Mouse (Mus musculus): ENCODE results near the gene Ccdc172.

Gene Ccdc172

GRCm38 (mm10) chr19:58571566-58571965 lies 59.8 kb downstream of the Ccdc172 start:
- in situ Hi-C loops (cut with MboI), result no loop called here

GRCm38 (mm10) chr19:58572429-58573071 lies 60.8 kb downstream of the Ccdc172 start:
- in situ Hi-C loops (cut with MboI), result no loop called here

- in situ Hi-C loops (cut with MboI), result no loop called here
Measured at GRCm38 (mm10) chr19:58573072-58573438, 61.3 kb downstream of the Ccdc172 start.

GRCm38 (mm10) chr19:58582018-58582417 lies 70.2 kb downstream of the Ccdc172 start:
- in situ Hi-C loops (cut with MboI), result no loop called here

GRCm38 (mm10) chr19:58582956-58583355 lies 71.2 kb downstream of the Ccdc172 start:
- in situ Hi-C loops (cut with MboI), result no loop called here

GRCm38 (mm10) chr19:58586046-58586445 lies 74.3 kb downstream of the Ccdc172 start:
- in situ Hi-C loops (cut with MboI), result no loop called here

GRCm38 (mm10) chr19:58590251-58590936 lies 78.6 kb downstream of the Ccdc172 start:
- in situ Hi-C loops (cut with MboI), result no loop called here

- in situ Hi-C loops (cut with MboI), result no loop called here
Measured at GRCm38 (mm10) chr19:58600381-58600780, 88.6 kb downstream of the Ccdc172 start.

Data from mature B cell (primary cell).